Mouse (Mus musculus) CD4-positive, CD25-positive, alpha-beta regulatory T cell, adult 4 months (primary cell): ENCODE data around the gene Ak5. TPM values are rescaled to one million over a fixed set of nuclear protein-coding genes. Genes with fewer than 3 reads are reported as not detected.

ENCODE experiments used
- ATAC-seq: one replicate; pipeline ENCODE4 v1.8.0; 2017
- polyA plus RNA-seq, 2 experiments: library from polyadenylated mRNA; unstranded; fragments of 100-300 nt; shearing (Covaris generic); gene quantifications; one replicate each; pipeline ENCODE4 v1.2.1; 2017

Ak5 gene
- polyA plus RNA-seq, 2 experiments from 2014 or later: 0.12 TPM; not detected in 1

- no peak for ATAC-seq
Measured at GRCm38 (mm10) chr3:152564516-152565113, 103.5 kb downstream of the Ak5 start.

GRCm38 (mm10) chr3:152563833-152564232 is 104.3 kb downstream of the Ak5 start:
- ATAC-seq: no peak

GRCm38 (mm10) chr3:152561708-152562107 is 106.5 kb downstream of the Ak5 start:
- no peak for ATAC-seq

- no peak for ATAC-seq
Measured at GRCm38 (mm10) chr3:152559295-152559694, 108.9 kb downstream of the Ak5 start.

- no peak for ATAC-seq
Measured at GRCm38 (mm10) chr3:152558106-152558505, 110.1 kb downstream of the Ak5 start.

- no peak for ATAC-seq
Measured at GRCm38 (mm10) chr3:152557659-152558058, 110.5 kb downstream of the Ak5 start.

- no peak for ATAC-seq
Measured at GRCm38 (mm10) chr3:152556919-152557318, 111.2 kb downstream of the Ak5 start.

GRCm38 (mm10) chr3:152556435-152556834 is 111.7 kb downstream of the Ak5 start:
- ATAC-seq: no peak

GRCm38 (mm10) chr3:152555216-152555615 is 112.9 kb downstream of the Ak5 start:
- ATAC-seq: no peak

- no peak for ATAC-seq
Measured at GRCm38 (mm10) chr3:152554366-152554765, 113.8 kb downstream of the Ak5 start.

- no peak for ATAC-seq
Measured at GRCm38 (mm10) chr3:152552641-152553040, 115.5 kb downstream of the Ak5 start.

GRCm38 (mm10) chr3:152550528-152551115 is 117.5 kb downstream of the Ak5 start:
- ATAC-seq: no peak

- ATAC-seq: no peak
Measured at GRCm38 (mm10) chr3:152550031-152550430, 118.1 kb downstream of the Ak5 start.

GRCm38 (mm10) chr3:152544921-152545320 is 123.2 kb downstream of the Ak5 start:
- no peak for ATAC-seq

- ATAC-seq: no peak
Measured at GRCm38 (mm10) chr3:152542298-152542697, 125.9 kb downstream of the Ak5 start.

GRCm38 (mm10) chr3:152530344-152530743 is 137.8 kb downstream of the Ak5 start:
- ATAC-seq: no peak

GRCm38 (mm10) chr3:152529058-152529972 is 138.8 kb downstream of the Ak5 start:
- no peak for ATAC-seq

- ATAC-seq: no peak
Measured at GRCm38 (mm10) chr3:152526721-152527120, 141.4 kb downstream of the Ak5 start.

- no peak for ATAC-seq
Measured at GRCm38 (mm10) chr3:152523315-152523638, 144.9 kb downstream of the Ak5 start.

GRCm38 (mm10) chr3:152522634-152523314 is 145.4 kb downstream of the Ak5 start:
- no peak for ATAC-seq

GRCm38 (mm10) chr3:152521054-152521453 is 147.1 kb downstream of the Ak5 start:
- no peak for ATAC-seq

- no peak for ATAC-seq
Measured at GRCm38 (mm10) chr3:152520074-152520473, 148.1 kb downstream of the Ak5 start.

GRCm38 (mm10) chr3:152519556-152519955 is 148.6 kb downstream of the Ak5 start:
- ATAC-seq: no peak
